Mouse (Mus musculus) spleen, postnatal 14 days (tissue): ENCODE data around the gene Tomm40.

Source experiments
- DNase-seq, 2 experiments: peaks; one replicate each; pipeline ENCODE4 v3.0.0; 2021 to 2022; ENCODE audit warnings: low spot score in 2 of 2

Tomm40 gene

DNA sequence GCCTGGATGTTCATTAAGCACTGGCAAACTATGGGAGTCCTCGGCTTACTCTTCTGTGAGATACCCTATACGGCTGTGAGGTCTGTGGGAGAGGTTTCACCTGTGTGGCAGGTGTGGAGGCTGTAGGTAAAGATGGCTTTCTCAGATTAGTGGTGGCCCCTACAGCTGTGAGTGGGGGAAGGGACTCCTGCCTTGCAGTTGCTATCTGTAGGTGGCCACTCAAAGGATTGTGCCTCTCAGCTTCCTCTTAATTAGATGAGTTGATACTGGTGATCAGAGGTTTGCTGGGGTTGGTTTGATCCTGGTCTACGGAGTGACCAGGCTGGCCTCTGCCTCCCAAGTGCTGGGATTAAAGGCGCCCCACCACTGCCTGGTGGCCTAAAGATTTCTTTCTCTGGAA lies 10.8 kb downstream of the Tomm40 start:
- DNase-seq: no peak

GRCm38 (mm10) chr7:19702859-19703555 lies 12.2 kb downstream of the Tomm40 start:
- DNase-seq: no peak

DNA sequence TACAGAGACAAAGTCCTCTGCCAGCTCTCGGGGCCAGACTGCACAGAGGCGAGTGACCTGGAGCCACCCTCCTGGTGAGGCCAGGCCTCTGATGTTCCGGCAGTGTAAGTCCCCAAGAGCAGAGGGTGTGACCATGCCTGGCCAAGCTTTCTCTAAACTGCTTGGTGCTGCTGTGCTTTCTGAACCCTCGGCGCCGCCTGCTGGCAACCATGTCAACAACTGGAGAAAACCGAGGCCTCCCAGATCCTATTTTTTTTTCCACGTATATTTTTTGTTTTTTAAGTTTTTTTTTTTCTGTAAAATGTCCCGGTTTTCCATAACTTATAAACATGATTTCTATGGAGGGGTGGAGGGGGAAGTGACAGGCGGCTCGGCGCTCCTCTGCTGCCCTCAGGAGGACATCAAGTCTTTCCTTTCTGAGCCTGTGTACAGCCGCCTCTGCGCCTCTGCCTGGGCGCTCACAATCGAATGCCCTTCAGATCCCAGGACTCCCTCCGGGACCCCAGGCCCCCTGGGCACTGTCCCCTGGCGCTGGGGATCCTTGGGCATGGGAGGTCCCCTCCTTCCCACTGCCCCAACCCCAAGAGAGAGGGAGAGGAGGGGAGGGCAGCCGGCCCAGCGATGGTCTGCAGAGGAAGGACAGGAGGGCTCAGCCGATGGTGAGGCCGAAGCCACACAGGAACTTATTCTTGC lies 14.0 kb downstream of the Tomm40 start:
- DNase-seq: peak in 1 of 2 experiments; percentile 49

GRCm38 (mm10) chr7:19700299-19701068 lies 14.8 kb downstream of the Tomm40 start:
- no peak for DNase-seq

GRCm38 (mm10) chr7:19699827-19700148 lies 15.4 kb downstream of the Tomm40 start:
- no peak for DNase-seq

- no peak for DNase-seq
Measured at GRCm38 (mm10) chr7:19698907-19699826, 16.1 kb downstream of the Tomm40 start, which contains the start of gene Apoe. TSS of gene Apoe (minus strand) at chr7:19699188.

DNA sequence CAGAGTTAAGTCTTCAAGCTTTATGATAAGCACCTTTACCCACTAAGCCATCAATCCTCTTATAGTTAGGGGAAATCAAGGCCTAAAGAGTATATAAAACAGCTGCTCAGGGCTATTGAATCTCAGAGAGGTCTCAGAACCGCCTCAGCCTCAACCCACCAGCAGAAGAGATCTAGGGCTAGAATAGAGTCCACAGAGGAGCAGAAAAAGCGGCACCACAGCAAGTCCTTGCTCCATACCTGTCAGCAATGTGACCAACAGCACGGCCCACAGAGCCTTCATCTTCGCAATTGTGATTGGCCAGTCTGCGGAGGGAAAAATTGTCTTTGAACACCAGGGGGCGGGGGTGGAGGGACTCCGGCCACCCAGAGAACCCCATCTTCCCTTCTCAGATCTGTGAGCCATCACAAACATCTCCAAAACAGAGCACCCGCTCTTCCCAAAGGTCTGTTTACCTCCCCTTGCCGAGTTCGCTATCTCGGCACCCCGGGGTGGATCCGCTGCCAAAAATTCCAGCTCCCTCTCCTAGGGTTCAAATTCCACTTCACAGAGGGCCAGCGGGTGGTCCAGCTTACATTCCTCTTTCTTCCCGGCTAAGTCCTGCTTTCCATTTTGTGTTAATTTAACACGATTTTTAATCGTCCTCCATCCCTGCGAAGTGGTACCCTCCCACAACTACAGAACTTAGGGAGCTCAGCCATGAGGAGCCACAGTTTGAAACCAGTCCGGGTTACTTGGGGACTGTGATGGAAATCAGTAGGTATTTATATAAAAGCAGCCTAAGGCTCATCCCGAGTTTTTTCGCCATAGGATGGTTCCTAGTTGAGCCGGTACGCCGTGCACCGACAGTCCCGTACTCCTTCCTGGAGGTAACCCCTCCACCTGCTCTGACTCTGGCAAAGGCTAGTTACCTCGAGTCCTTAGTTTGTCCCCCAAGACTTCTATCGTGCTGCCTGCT lies 17.0 kb downstream of the Tomm40 start:
- DNase-seq: no peak

DNA sequence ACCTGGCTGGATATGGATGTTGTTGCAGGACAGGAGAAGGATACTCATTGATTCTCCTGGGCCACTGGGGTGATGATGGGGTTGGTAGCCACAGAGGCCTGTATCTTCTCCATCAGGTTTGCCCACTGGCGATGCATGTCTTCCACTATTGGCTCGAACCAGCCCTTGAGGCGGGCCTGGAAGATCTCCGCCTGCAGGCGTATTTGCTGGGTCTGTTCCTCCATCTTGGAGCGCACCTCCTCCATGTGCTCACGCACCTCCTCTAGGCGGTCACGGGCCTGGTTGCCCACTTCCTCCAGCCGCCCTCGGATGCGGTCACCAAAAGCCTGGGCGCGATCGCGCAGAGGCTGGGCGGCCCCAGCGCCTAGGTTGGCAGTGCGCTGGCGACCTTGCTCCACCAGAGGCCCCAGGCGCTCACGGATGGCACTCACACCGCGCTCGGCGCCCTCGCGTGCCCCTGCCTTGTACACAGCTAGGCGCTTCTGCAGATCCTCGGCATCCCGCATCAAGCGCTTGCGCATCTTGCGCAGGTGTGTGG lies 18.8 kb downstream of the Tomm40 start:
- no peak for DNase-seq

GRCm38 (mm10) chr7:19695881-19696280 lies 19.4 kb downstream of the Tomm40 start:
- DNase-seq: no peak

DNA sequence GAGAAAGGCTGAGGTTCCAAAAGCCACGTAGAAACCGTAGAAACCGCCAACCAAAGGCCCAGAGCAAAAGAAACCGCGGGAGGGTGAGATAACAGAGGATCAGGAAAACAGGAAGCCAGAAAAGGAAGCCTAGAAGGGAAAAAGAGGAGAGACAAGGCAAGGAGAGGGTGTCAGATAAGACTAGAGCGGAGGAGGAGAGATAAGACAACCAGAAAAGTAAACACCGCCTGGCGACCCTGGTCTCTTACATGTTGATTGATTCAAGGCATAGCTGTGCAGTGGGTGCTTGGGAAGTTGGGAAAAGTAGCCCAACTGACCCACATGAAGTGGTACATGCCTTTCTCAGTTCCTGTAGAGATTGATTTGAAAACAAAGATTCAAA lies 20.0 kb downstream of the Tomm40 start:
- DNase-seq: no peak

GRCm38 (mm10) chr7:19694336-19695212 lies 20.7 kb downstream of the Tomm40 start:
- no peak for DNase-seq

DNA sequence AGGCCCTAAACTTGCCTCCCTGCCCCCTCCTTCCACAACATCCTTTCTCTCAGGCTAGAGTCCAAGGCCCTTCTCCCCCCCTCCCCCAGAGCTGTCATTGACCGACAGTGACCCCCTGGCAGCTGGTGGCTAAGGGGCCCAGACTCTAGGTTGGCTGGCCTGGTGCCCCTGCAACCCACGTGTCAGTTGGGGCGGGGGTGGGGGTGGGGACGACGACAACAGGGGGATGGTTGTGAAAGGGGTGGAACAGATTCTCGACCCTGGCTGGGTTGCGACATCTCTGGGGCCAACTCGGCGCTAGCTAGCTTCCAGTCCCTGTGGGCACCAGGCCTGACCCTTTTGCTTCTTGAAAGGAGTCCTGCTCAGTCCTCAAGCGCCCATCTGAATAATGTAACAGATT lies 21.8 kb downstream of the Tomm40 start:
- no peak for DNase-seq

GRCm38 (mm10) chr7:19691873-19692865 lies 23.1 kb downstream of the Tomm40 start, which contains the start of gene Apoc1:
TSS of gene Apoc1 (minus strand) at chr7:19692660.
- DNase-seq: no peak

GRCm38 (mm10) chr7:19691434-19691833 lies 23.8 kb downstream of the Tomm40 start:
- no peak for DNase-seq

GRCm38 (mm10) chr7:19690845-19691244 lies 24.4 kb downstream of the Tomm40 start:
- no peak for DNase-seq

DNA sequence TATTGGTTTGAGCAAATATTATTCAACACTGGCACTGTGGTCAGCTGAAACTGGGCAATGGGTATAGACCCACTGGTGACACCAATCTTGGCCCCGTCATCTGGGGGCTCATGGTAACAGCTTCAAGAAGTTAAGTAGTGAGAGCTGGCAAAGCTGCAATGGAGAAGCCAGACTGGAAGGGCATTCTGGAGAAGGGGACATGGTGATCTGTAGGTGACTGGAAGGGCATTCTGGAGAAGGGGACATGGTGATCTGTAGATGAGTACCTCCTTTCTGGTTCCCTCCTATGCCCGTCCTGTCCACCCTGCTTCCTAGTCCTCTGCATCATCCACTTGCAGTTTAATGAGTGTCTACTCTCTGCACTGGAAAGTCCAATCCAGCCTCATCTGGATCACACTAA lies 26.6 kb downstream of the Tomm40 start:
- no peak for DNase-seq

DNA sequence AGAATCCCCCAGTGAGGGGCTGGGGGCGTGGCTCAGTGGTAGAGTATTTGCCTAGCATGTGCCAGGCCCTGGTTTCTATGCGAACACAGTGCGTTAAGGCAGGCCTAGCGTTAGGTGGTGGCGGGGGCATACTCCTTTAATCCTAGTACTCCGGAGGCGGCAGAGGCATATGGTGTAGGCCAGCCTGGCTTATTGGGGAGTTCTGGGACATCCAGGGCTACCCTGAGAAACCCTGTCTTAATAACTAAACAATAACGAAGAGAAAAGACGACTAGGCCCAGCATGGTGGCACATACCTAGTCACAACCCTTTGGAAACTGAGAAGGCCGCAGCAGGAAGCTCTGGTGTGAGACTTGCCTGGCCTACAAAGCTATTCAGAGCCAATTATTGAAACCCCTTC lies 27.1 kb downstream of the Tomm40 start:
- DNase-seq: no peak
